Mouse (Mus musculus) c-Kit-positive CD71-negative TER-119-negative erythroid progenitor cells, embryonic 14.5 days (primary cell): ENCODE data around the gene Ankfn1.

Experiments
- DNase-seq: peaks from one replicate; pipeline ENCODE4 v3.0.0-alpha.2; 2013; ENCODE audit warnings: low read depth

Ankfn1 gene

DNA sequence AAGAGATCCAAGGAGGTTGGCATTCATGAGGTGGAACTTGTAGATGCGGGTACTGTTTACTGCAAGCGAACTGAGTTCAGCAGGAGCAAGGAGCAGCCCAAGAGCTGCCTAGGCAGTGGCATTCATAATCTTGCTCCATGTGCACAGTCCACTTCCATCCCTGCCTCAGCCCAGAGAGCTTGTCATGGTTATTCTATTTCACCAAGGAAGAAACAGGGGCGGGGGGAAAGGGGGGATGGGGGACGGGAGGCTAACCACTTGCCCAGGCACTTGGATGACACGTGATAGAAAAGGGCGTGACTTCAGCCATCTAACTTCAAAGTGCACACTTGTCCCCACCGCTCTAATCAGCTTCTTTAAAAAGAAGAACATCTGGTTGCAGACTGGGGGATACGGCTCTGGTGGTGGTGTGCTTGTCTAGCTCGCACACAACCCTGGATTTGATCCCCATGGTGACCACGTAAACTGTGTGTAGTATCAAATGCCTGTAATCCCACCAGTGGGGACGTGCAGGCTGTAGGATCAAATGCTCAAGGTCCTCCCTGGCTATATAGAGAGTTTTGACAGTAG lies 203.1 kb downstream of the Ankfn1 start:
- no peak for DNase-seq

GRCm38 (mm10) chr11:89569391-89570145 lies 207.9 kb downstream of the Ankfn1 start:
- no peak for DNase-seq

GRCm38 (mm10) chr11:89568246-89568645 lies 209.2 kb downstream of the Ankfn1 start:
- DNase-seq = no peak

DNA sequence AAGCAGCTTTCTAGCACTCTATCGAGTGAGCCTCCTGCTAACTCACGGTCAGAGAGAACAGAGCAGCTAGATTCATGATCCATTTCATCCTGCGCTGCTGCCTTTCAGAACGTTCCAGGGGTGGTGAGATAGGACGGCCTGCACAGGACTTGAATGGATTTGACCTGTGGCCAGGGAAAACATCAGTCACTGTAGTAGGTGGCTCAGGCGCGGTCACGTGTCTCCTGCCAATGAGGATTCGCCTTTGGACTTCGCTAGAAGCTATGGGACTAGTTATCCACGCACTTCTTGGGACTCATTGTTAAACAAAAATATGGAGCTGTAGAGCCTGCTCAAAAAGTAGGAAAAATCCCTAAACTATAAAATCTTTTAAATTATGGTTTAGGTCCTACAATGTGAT lies 226.0 kb downstream of the Ankfn1 start:
- no peak for DNase-seq

GRCm38 (mm10) chr11:89550921-89551320 lies 226.5 kb downstream of the Ankfn1 start:
- no peak for DNase-seq

DNA sequence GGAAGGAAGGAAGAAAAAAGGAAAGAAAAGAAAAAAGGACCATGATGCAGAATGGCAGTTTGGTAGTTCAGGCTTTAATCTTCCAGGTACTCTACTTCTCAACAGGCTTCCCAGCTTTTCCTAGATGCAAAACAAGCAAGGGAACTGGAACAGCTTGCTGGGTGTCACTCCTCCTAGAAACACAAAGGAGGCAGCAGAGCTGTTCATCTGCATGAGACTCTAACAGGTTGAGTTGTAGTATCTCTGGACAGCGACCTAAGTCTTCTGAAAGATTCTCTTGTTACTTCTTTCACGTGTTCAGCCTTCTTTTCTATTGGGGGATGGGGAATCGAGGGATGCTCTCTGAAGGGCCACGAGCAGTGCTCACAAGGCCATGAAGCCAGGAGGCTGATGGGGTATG lies 228.7 kb downstream of the Ankfn1 start:
- DNase-seq = no peak

DNA sequence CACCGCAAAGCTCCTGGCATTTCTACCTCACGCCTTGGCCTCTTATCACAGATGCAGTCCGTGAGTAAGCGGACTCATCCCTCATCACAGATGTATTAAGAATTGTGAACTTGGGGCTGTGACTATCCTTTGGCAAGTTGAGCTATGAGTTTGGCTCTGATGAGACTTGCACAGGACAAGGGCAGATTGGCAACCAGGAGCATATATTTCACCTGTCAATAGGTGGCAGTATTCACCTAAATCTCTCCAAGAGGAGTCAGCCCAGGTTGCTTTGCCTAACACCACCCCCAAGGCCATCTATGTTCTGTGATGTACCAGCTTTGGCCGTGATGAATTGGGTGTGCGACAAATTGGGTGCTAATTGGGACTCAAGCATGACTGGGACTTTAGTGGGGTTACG lies 231.3 kb downstream of the Ankfn1 start:
- no peak for DNase-seq

DNA sequence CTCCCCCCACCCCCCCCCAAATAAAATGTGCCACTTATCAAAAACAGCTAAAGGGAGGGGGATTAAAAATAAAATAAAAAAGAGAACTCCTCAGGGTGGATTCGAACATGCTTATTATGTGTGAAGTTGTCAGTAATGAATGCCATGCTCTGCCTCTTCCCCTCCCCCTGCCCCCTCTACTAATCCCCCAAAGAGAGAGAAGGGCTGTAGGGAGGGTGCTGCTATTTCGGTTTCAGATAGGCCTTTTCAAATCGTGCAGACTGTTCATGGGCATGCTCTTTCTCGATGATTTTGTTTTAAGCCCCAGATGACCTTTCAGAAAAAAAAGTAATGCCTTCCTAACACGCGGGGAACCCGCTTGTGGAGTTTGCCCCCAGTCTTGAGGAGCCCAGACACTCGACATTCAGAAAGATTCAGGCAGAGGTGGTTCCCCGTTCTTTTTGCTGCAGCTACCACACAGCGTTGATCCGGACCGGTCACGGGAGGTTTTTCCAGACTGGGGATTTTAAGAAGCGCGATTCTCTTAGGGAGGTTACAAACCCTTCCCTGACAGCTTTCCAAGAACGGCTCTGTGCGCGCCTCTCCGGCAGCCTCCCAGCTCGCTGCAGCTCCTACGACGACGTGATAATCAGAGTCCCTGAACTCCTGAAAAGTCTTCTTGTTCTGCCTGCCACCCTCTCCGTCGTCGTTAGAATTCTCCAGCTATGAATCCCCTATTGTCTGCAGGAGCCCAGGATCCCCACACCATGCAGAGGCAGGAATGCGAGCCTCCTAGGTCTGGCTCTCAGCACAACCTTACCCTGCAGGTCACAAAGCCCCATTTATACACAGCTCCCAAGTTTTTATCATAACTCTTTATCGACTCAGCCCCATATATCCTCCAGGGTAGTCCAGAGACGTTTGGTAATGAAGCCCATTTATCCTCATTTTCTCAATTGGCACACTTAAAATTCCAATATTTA lies 232.3 kb downstream of the Ankfn1 start:
- DNase-seq = no peak

GRCm38 (mm10) chr11:89538376-89538775 lies 239.1 kb downstream of the Ankfn1 start:
- DNase-seq = no peak

DNA sequence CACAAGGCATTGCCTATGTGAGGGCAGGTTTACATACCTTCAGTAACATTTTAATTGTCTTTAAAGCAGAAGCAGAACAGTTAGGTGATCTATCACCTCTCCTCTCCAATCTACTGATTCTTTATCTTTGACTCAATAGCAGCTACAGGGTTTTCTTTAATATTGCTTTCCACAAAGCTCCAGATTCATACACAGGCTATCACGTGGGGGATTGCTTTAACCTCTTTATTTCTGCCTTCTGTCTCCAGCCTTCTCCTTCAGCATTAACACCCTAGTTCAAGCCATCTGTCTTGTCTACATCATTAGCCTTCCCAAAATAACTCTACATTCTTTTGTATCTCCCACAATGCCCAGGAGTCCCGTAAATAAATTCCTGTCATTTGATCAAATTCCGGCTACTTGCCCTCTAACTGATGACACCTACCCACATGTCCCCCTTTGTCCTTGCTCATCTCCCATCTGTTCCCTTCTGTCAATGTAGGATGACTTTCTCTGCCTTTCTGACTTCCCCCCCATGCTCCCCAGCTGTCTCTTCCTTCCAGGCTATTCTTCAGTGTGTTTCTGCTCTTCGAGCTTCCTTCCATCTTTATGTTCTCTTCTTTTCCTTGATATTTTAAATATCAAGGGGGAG lies 249.5 kb downstream of the Ankfn1 start:
- no peak for DNase-seq

DNA sequence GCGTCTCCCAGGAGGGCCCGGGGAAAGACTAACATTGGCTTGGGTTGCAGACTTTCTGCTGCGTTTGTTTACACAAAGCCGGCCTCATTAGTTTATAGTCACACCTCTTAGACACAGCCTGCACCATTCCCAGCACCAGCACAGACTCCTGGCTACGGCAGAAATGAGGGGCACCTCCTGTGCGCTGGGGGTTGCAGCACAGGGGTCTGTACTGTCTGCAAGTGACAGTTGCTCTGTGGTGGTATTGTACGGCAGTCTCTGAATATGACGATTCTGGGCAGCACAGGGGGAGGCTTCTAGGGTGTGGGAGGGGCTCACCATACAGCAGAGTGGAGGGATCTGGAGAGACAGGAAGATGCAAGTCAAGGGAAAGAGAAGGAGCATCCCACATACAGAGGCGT lies 262.0 kb downstream of the Ankfn1 start:
- DNase-seq = no peak

GRCm38 (mm10) chr11:89508675-89509324 lies 268.7 kb downstream of the Ankfn1 start:
- DNase-seq = no peak

GRCm38 (mm10) chr11:89506595-89507245 lies 270.7 kb downstream of the Ankfn1 start:
- no peak for DNase-seq

DNA sequence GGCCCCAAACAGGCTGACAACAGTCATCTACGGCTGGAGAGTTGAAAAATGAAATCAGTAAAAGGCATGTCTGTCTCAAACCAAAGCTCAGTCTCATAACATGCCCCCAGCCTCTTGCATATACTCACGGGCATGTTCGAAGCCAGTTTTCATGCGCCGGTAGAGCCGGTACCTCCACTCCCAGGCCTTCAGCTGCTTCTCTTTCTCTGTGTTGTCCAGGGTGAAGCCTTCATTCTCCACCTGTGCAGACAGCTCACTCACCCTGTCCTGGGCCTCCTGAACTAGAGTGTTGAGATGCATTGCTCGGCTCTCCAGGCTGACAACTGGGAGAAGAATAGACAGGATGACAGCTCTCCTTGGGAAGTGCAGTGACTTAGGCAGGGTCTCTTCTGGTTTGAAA lies 272.4 kb downstream of the Ankfn1 start:
- DNase-seq = no peak

DNA sequence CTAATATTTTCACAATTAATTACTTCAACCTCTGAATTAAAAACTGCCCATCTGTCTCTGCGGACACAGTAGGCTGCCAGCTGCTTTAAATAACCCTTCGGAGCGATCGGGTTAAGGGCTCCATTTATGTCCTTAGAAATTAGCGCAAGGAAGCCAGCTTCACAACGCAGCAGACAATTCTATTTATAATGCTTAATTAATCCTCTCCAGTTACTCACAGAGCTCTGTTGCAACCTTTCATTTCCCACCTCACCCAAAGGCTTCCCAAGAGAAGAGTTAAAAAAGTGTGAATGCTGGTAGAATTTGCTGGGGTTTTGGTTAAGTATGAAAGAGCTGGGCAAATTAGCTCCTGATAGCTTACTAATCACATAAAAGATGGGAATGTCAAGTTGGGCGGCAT lies 275.7 kb downstream of the Ankfn1 start:
- DNase-seq = no peak

- no peak for DNase-seq
These were observed 276.5 kb downstream of the Ankfn1 start for GRCm38 (mm10) chr11:89500961-89501360.

DNA sequence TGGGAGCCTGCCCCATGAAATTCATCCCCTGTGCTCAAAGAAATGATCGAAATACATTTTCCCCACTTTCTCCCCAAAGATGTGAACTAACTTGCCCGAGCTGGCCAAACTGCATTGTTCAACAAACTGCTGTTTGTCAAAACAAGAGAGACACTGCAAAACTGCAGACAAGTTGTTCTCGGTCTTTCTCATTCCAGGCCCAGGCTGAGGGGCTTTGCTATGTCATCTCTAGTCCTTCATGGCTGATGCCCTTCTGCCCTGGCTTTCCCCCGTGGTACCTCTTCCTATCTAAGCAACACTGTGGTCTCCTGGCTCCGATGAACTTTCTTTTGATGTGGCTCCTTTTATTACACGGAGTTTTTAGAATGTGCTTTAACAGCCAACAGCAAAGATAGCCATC lies 296.4 kb downstream of the Ankfn1 start:
- DNase-seq = no peak

- DNase-seq = no peak
These were observed 300.5 kb downstream of the Ankfn1 start for GRCm38 (mm10) chr11:89476927-89477326.

DNA sequence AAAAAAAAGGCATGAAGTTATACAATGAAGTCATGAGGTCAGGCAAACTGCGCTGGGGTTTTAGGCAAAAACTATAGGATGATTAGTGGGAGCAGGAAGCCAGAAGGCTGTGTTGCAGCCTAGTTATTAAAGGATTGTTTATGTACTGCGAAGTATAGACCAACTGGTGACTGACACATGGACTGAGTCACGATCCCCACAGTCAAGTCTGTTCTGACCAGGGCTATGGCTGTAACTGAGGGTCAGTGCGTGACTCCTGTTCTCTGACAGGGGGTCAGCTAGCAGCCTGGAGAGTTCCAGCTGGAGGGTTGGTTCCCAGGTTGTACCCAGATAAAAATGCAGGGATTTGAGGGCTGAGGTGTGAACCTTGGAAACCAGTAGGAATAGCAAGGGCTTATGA lies 301.4 kb downstream of the Ankfn1 start:
- no peak for DNase-seq

GRCm38 (mm10) chr11:89472871-89473270 lies 304.6 kb downstream of the Ankfn1 start:
- no peak for DNase-seq

DNA sequence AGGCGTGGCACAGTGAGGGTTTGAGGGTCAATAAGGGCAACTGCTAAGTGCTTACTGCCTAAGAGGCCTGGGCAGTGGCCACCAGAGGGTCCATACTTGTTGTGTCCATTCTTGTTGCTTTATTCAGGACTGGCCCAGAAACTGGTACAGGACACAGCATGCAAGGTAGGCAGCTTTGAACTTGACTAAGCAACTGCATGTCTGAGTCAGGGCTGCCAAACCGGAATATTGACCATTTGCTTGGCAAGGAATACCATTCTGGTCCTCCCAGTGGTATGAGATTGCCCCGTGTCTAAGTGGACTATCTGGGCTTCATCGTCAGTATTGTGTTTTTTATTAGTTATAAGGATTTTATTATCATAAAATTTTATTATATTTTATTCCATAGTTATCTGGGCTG lies 312.1 kb downstream of the Ankfn1 start:
- DNase-seq = no peak
